Mouse (Mus musculus): ENCODE measurements around the gene Lrrc46.

Lrrc46 gene

GRCm38 (mm10) chr11:97048090-97048650 lies 7.0 kb upstream of the Lrrc46 start:
- DNase-seq: no peak

GRCm38 (mm10) chr11:97045861-97046260 lies 4.7 kb upstream of the Lrrc46 start:
- DNase-seq: no peak

GRCm38 (mm10) chr11:97044902-97045301 lies 3.7 kb upstream of the Lrrc46 start:
- DNase-seq: no peak

- no peak for DNase-seq
Observed at GRCm38 (mm10) chr11:97040301-97041021, 746 bp downstream of the Lrrc46 start.

- DNase-seq: no peak
Observed at GRCm38 (mm10) chr11:97038881-97039280, 2.3 kb downstream of the Lrrc46 start.

- no peak for DNase-seq
Observed at GRCm38 (mm10) chr11:97036141-97036540, 5.1 kb downstream of the Lrrc46 start.

GRCm38 (mm10) chr11:97033781-97034180 lies 7.4 kb downstream of the Lrrc46 start:
- no peak for DNase-seq

- no peak for DNase-seq
Observed at GRCm38 (mm10) chr11:97032499-97032898, 8.7 kb downstream of the Lrrc46 start.

- no peak for DNase-seq
Observed at GRCm38 (mm10) chr11:97031977-97032376, 9.2 kb downstream of the Lrrc46 start.

- DNase-seq: no peak
Observed at GRCm38 (mm10) chr11:97030426-97030825, 10.8 kb downstream of the Lrrc46 start.

- peak; percentile 78 for DNase-seq
Observed at GRCm38 (mm10) chr11:97029686-97030417, 11.4 kb downstream of the Lrrc46 start, which contains the start of gene Scrn2. Gene Scrn2 (plus strand): TSS chr11:97029938.

- peak; percentile 79 for DNase-seq
Observed at GRCm38 (mm10) chr11:97025721-97026344, 15.4 kb downstream of the Lrrc46 start.

- no peak for DNase-seq
Observed at GRCm38 (mm10) chr11:97024977-97025376, 16.2 kb downstream of the Lrrc46 start.

GRCm38 (mm10) chr11:97021873-97022484 lies 19.2 kb downstream of the Lrrc46 start:
- DNase-seq: peak; percentile 66

- DNase-seq: no peak
Observed at GRCm38 (mm10) chr11:97021121-97021765, 20.0 kb downstream of the Lrrc46 start.

GRCm38 (mm10) chr11:97019345-97019708 lies 21.9 kb downstream of the Lrrc46 start:
- no peak for DNase-seq

- DNase-seq: no peak
Observed at GRCm38 (mm10) chr11:97018583-97019344, 22.4 kb downstream of the Lrrc46 start.

- DNase-seq: no peak
Observed at GRCm38 (mm10) chr11:97017696-97018582, 23.3 kb downstream of the Lrrc46 start.

- no peak for DNase-seq
Observed at GRCm38 (mm10) chr11:97013121-97013670, 28.0 kb downstream of the Lrrc46 start, which contains the start of gene Sp6. Gene Sp6 (plus strand): TSS chr11:97013394.

- no peak for DNase-seq
Observed at GRCm38 (mm10) chr11:97009198-97009790, 31.9 kb downstream of the Lrrc46 start.

All from cerebellum, adult 11 months (tissue).